Mouse (Mus musculus): ENCODE data around the gene Zfp768.
"Not testable (repeated sequence)": the region's sequence is repeated elsewhere in the genome, so short reads cannot be mapped to it uniquely, and the experiment has no call there.

The Zfp768 gene

DNA sequence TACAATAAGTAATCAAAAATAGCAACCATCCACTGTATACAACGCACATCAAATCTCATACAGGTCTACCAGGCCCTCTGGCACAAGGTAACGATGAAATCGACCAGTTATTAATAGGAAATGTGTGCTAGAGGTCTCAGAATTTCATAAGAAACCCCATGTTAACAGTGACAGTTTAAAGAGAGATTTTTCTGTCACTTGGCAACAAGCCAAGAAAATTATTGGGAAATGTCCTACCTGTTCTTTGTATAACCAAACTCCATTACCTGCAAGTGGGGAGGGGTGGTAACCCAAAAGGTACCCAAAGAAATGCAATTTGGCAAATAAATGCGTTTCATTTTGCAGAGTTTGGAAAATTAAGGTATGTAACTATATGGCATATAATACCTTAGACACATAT, 13.1 kb upstream of the Zfp768 start:
- no peak for DNase-seq (ENCODE audit: low read depth, low spot score)

DNA sequence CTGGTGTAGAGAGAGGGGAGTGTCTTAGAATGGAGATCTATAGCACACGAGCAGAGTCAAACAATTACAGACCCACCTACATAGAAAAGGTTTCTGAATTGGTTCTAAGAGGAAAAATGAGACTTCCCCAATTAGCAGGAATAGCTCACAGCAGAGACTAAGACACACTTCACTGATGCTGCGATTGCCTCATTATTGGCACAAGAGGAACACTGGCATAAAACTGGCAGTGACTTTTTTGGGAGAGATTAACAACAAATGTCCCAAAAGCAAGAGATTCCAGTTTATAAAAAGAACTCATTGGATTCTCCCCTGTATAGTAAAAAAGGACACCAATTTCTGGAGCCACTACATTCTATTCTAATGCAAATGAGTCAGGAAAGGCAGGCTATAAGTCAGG, 12.5 kb upstream of the Zfp768 start:
- no peak for DNase-seq (ENCODE audit: low read depth, low spot score)

DNA sequence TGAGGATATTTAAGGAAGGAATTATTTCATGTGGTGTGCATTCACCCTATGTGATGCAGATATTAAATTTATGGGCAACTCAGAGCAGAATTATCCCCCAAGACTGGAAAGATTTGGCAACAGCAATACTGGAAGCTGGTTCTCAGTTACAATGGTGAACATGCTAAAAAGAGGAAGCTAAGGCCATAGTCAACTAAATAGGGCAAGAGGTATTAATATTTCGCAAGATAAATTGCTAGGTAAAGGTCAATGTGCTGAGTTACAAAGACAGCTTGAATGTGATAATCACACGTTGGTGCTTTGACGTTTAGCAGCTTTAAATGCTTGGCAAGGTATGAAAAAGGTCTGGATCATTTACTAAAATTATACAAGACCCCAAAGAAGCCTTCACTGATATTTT, 10.4 kb upstream of the Zfp768 start:
- no peak for DNase-seq (ENCODE audit: low read depth, low spot score)

DNA sequence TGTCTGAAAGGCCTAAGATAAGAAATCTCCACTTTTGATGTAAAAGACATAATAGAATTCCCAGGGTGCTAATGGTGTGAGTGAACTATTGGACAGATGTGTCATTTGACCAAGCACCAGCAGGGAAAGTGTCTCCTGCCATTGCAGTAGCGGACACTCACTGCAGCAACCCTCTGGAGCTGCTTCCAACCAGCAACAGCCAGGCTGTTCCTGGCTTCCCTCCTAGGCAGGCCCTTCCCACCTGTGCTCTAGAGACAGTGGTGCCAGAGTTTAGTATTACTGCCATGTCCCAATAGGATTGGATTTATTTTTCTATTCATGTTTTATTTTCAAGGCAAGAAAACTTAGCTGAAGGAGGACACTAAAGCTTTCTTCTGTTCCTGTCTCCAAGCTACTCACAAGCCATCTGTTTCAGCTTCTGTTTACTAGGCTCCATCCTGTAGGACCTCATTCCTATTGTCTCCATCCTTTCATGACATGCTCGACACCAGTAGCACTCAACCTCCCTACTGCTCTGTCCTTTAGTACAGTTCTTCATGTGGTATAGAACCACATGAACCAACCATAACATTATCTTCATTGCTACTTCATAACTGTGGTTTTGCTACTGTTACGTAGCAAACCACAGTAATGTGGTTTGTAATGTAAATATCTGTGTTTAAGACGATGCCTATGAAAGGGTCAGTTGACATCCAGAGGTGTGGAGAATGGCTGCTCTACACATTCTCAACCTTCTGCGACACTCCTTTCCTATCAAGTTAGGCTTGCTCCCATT, 6.0 kb upstream of the Zfp768 start:
- no peak for DNase-seq (ENCODE audit: low read depth, low spot score)

DNA sequence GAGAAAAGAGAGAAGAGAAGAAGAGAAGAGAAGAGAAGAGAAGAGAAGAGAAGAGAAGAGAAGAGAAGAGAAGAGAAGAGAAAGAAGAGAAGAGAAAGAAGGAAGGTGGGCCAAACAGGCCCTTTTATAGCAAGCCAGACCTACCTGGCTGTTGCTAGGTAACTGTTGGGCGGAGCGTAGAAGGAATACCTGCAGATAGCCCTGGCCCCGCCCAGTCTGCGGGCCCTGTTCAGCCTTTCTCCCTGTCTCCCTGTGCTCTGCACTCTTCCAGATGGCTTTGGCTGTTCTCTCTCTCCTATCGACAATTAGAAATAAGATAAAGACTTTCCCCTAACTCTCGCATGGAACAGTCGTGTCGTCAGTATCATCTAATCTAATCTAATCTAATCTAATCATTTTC, 1.3 kb upstream of the Zfp768 start:
- DNase-seq (ENCODE audit: low read depth, low spot score): no peak

DNA sequence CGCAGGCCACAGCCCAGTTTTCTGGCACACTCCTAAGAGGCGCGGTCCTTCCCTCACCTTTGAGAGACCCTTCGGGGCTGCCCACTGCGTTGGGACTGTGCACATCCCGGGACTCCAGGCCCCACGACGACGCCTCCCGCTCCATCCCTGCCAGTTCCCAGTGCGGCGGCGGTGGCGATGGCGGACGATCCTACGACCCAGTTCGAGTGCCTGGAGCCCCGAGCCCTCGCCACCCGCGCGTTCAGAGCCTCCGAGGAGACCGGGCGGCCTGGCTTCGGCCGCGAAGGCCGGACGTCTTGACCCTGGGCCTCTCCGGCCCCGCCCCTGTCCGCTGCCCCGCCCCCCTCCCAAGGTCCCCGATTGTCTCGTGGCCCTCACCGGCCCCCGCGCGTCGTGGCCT, 297 bp downstream of the Zfp768 start:
- DNase-seq (ENCODE audit: low read depth, low spot score): peak; percentile 31

DNA sequence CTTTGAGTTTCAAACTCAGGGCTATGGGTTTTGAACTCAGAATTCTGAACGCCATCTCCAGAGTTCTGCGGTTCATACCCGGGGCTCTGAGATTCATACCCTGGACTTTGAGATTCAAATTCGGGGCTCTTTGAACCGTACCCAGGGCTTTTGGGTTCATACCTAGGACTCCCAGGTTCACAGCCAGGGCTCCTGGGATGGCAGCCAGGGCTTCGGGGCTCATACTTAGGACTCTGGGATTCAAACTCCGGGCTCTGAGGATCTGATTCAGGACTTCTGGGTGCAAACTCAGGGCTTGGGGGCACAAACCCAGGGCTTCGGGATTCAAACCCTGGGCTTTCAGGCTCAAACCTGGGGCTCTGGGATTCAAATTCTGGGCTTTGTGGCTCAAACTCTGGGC, 1.0 kb downstream of the Zfp768 start:
- DNase-seq (ENCODE audit: low read depth, low spot score): no peak

DNA sequence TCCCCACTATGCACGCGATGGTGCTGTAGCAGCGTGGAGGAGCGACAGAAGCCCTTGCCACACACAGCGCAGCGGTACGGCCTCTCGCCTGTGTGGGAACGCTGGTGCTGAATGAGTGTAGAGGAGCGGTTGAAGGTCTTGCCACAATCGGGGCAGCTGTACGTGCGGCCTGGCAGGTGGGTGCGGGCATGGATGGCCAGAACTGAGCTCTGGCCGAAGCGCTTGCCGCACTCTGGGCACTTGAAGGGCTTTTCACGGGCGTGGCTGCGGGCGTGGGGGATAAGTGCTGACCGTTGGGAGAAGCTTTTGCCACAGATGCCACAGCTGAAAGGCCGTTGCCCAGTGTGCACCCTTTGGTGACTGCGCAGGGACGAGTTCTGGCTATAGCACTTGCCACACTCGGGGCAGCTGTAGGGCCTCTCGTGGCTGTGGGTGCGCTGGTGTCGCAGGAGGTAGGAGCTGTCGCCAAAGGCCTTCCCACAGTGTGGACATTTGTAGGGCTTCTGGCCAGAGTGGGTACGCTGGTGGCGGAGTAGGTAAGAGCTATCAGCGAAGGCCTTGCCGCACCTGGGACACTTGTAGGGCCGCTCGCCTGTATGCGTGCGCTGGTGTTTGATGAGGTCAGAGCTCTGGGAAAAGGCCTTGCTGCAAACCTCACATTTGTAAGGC, 1.9 kb downstream of the Zfp768 start:
- DNase-seq (ENCODE audit: low read depth, low spot score): no peak

DNA sequence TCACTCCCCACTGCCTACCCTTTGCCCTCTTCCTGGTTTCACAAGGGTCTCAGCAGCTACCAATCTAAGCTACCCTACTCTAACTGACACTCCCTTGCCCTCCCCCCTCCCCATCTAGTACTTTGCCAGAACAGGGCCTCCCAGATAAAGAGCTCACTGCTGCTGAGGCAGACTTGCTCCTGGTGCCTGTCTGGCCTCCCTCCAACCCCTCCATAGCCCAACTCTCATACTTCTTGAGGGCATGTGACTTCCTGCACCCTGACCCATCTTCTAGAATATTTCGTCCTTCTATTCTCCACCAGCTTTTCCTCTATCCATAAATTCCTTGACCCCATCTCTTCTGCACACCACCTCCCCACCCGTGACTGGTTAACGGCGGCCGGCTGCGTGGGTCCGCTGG, 2.5 kb downstream of the Zfp768 start:
- DNase-seq (ENCODE audit: low read depth, low spot score): no peak

DNA sequence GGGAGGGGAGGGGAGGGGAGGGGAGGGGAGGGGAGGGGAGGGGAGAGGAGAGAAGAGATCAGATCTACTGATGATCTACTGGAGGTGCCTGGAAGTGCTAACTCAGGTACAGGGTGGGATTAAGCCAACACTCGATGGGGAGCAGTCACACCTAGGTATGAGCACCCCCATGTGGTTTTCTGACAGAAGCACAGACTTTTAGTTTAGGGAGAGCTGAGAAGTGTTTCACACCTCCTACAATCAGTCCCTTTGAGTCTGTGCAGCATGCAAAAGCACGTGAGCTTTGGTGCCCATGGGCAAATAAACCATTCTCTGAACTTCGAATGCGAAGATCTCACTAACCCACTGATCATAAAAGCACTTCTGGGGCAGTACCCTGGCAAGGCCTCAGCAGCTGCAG, 3.1 kb downstream of the Zfp768 start:
- no peak for DNase-seq (ENCODE audit: low read depth, low spot score)

DNA sequence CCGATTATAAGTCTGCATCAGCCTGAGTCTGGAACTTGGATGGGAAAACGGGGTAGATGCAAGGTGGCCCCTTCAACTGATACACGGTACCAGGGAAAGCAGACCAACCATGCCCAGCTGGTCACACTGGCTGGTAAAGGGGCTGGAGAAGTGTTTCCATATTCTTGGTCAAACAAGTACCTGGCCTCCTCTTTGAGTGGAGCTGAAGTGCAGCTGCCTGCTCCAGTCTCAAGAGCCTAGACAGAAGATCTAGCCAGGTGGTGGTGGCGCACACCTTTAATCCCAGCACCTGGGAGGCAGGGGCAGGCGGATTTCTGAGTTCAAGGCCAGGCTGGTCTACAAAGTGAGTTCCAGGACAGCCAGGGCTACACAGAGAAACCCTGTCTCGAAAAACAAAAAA, 3.5 kb downstream of the Zfp768 start:
- not testable (repeated sequence) for DNase-seq (ENCODE audit: low read depth, low spot score)

DNA sequence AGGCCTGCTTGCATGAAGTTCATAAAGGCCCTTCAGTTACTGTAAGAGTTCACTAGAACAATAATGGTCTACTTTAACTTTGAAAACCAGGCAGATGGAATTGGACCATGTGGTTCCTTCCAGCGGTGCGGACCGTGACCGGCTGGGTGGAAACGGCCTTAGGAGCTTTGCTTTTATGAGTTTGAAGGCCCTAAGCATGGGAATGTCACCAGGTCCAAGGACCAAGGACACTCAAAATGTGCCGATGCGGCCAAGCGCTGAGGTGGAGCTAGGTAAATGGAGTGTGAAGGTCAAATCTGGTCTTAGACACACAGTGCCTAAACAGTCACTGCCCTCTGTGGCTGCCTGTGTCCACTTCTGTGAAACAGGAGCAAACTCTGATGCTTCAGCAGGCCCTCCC, 4.0 kb downstream of the Zfp768 start:
- DNase-seq (ENCODE audit: low read depth, low spot score): no peak

DNA sequence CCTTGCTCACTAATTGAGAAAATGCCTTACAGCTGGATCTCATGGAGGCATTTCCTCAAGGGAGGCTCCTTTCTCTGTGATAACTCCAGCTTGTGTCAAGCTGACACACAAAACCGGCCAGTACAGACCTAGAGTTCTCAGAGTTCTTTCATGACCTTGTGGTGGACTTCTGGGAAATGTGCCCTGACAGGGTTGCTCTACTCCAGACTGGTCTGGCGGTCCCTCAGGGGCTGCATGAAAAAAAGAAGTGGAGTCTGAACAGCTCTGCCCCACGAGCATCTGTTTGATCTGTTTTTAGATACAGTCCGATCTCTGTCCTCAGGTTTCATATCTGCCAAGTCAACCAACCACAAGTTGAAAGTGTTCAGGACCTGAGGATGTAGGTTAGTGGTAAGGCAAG, 7.8 kb downstream of the Zfp768 start:
- no peak for DNase-seq (ENCODE audit: low read depth, low spot score)

DNA sequence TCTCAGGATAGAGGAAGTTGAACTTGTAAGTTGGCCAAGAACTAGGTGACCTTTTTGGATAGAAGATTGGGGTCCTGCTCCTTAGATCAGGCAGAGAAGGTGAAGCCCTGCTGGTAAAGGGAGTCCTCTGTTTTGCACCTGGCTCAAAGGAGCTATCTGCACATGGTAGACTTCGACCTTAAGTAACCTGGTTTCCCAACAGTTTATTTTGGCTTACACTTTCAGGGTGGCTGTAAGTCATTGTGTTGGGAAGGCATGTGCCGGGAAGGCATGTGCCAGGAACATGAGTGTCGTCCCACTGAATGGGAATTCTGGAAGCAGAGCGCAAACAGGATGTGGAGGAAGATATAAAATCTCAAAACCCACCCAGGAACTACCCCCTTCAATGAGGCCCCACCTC, 9.8 kb downstream of the Zfp768 start:
- DNase-seq (ENCODE audit: low read depth, low spot score): no peak

DNA sequence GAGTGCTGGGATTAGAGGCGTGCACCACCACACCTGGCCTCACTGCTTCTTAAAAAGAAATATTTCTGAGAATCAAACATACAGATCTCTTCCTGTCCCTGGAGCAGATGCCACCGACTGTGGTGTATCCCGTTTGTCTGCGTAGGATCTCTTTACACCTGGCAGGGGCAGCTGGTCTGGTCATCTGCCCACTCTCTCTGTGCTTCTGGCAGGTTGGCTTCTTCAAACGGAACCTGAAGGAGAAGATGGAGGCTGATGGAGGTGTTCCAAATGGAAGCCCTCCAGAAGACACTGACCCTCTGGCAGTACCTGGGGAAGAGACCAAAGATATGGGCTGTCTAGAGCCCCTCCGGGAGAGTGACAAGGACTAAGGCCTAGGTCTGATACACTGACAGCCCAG, 12.1 kb downstream of the Zfp768 start:
- no peak for DNase-seq (ENCODE audit: low read depth, low spot score)

DNA sequence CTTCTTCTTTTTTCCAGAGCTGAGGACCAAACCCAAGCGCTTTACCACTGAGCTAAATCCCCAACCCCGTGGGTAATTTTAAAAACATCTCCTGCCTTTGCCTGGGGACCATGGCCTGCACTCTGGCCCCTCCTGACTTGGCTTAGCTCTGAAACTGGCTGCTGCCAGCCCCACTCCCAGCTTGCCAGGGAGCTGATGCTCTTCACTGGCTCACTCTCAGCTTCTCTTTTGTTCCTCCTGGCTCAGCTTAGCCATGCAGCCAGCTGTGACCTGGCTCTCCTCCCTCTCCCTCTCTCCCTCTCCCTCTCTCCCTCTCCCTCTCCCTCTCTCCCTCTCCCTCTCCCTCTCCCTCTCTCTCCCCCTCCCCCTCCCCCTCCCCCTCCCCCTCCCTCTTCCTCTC, 18.7 kb downstream of the Zfp768 start:
- no peak for DNase-seq (ENCODE audit: low read depth, low spot score)

DNA sequence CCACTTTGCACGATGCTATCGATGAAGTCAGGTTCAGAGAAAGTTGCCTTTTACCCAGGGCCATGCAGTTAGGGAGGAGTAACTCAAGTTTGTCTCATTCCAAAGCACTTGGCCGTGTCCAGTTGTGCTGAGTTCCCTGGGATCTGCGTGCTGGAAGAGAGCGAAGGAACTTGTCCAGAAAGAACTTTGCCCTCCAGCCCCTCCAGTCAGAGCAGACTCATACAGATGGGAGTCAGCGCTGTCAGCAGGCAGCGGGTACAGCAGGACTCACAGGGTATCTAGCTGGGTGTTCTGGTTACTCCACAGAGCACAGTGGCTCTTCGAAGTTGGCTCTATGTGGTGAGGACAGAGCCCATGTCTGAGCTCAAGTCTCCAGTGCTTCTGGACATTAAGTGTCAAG, 19.8 kb downstream of the Zfp768 start:
- DNase-seq (ENCODE audit: low read depth, low spot score): no peak

DNA sequence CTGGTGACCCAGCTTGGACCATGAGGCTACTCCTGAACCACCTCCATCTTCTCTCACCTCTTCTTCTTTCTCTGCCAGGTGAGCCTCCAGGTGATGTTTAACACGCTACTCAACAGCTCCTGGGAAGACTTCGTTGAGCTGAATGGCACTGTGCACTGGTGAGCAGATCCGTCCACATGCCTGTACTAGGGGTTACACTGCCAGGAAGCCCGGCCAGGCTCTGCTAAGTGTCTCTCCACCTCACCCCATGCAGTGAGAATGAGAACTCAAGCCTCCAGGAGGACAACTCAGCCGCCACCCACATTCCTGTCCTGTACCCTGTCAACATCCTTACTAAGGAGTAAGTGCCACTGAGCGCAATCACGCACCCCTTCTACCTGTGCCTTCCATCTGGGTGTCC, 20.4 kb downstream of the Zfp768 start:
- no peak for DNase-seq (ENCODE audit: low read depth, low spot score)

DNA sequence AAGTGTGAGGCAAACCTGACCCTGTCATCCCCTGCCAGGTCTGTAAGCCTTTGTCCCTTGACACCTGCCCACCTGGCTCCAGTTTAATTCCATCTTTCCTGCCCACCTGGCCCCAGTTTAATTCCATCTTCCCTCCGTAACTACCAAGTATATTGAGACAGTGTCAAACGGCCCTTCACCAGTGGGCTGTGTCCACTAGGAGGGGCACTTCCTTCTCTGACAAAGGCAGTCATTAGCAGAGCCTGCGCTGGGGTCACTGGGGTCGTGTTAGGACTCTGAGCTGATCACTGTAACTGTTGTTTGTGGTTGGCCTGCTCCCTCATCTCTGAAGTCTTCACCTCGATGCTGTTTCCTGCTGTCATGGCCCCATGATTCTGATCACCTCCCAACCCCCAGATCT, 23.3 kb downstream of the Zfp768 start:
- DNase-seq (ENCODE audit: low read depth, low spot score): no peak

DNA sequence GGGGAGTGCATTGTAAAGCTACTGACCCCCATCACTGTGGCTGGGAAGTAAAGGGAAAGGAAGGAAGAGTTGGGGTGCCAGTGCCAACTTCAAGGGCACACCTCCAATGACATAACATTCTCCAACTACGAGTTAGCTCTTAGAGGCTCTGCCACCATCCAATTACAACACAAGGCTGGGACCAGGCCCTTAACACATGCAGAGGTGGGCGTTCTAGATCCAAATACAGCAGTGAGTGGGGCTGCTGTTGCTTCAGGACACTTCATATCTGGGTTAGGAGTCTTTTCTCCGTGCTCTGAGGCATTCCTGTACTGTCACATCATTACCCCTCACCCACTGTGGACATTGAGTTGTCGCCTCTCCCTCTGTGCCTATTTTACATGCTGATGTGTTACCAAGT, 24.3 kb downstream of the Zfp768 start:
- no peak for DNase-seq (ENCODE audit: low read depth, low spot score)

DNA sequence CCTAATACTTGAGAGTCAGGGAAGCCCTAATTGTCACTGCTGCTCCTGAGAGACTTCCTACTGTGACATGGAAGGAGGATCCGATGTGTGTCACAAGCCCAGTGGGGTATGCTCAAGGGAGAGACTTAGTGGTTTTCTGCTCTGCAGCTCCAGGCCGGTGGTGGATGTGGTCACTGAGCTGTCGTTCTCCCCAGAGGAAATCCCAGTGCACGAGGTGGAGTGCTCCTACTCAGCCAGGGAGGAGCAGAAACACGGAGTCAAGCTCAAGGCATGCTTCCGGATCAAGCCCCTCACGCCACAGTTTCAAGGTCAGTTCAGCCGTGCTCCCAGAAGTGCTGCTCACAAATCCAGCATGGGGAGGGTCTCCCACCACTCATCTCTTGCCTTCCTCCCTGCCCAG, 31.5 kb downstream of the Zfp768 start:
- no peak for DNase-seq (ENCODE audit: low read depth, low spot score)

DNA sequence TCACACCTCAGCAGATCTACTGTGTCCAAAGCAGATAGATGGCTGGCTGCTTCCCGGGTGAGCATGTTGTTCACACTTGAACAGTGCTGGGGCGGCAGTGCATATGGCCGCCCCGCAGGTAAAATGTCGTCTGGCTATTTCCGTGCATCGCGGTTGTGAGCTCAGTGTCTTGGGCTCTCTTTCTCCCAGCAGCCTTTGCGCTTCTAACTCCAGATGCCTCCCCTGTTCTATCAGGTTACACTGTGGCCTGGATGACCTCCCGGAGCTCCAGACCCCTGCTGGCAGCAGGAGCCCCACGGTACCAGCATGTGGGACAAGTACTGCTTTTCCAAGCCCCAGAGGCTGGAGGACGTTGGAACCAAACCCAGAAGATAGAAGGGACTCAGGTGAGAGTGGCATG, 35.4 kb downstream of the Zfp768 start:
- no peak for DNase-seq (ENCODE audit: low read depth, low spot score)

DNA sequence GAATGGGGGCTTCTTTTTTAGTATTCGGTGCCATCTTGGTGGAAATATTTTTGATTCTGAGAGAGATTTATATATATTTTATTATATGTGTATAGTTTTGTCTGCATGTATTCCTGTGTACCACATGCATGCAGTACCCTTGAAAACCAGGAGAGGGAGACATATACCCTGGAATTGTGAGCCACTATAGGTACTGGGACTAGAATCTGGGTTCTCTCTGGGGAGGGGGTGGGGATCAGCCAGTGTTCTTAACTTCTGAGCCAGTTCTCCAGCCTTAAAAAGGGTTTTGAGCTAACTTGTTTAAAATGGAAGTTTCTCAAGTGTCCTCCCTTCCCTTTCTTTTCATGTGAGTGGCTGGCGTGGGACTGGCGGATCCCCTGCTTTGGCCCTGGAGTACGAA, 36.5 kb downstream of the Zfp768 start:
- peak; percentile 56 for DNase-seq (ENCODE audit: low read depth, low spot score)

DNA sequence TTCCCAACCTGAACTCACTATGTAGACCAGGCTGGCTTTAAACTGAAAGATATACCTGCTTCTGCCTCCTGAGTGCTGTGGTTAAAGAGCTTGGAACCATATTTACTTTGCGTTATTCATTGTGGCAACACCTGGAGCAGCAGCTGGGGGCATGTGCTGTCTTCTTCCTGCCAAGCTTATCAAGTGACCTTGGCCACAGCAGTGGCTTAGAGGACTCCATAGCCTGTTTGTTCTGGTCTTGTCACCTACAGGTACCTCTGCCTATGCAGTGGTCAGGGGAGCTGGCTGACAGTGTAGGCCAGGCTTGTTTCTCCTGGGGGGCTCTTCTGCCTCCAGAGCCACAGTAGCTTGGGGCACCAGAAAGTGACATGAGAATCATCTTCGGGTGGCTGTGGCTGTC, 37.0 kb downstream of the Zfp768 start:
- DNase-seq (ENCODE audit: low read depth, low spot score): no peak

Measured in embryo, embryonic 11.5 days (tissue).